Mouse (Mus musculus) large intestine, adult 2 months (tissue): ENCODE results near the gene Hmga2. TPM values are rescaled to one million over a fixed set of nuclear protein-coding genes. Genes with fewer than 3 reads are reported as not detected.

ENCODE experiments used
- DNase-seq: peaks from one replicate; pipeline ENCODE4 v3.0.0-alpha.2; 2012; ENCODE audit warnings: low read depth, low spot score
- WGBS: fragments of 180-500 bp; shearing (Covaris S2); methylation state at CpG from one replicate; pipeline ENCODE4 v1.1.7; 2018; 5-methylcytosine and 5-hydroxymethylcytosine counted together
- polyA plus RNA-seq: library from polyadenylated mRNA; depleted of rRNA; stranded (reverse); fragments of >200 nt; gene quantifications from 2 replicates; pipeline ENCODE4 v1.2.3, GENCODE M21; 2012; rRNA removed

Gene Hmga2
- 1.1 and 1.6 TPM in 2 replicates for polyA plus RNA-seq

GRCm38 (mm10) chr10:120475601-120476515 is at the start of gene Hmga2:
Gene Hmga2 (minus strand): TSS chr10:120476469.
- under 1% methylated on average over 99 of the region's 99 CpGs for WGBS
- DNase-seq = no peak

- DNase-seq = no peak
- 84% methylated on average over 2 of the region's 2 CpGs for WGBS
Measured at GRCm38 (mm10) chr10:120522959-120523358, 46.7 kb upstream of the Hmga2 start.

- no peak for DNase-seq
- 90% methylated on average over 9 of the region's 9 CpGs for WGBS
Measured at GRCm38 (mm10) chr10:120521912-120522575, 45.8 kb upstream of the Hmga2 start.

GRCm38 (mm10) chr10:120516311-120516710 is 40.0 kb upstream of the Hmga2 start:
- WGBS = 23% methylated on average over 8 of the region's 8 CpGs

GRCm38 (mm10) chr10:120513721-120514120 is 37.5 kb upstream of the Hmga2 start:
- no peak for DNase-seq
- 78% methylated on average over 9 of the region's 9 CpGs for WGBS

More at GRCm38 (mm10) chr10:120516311-120516710, 40.0 kb upstream of the Hmga2 start:
- no peak for DNase-seq

- no peak for DNase-seq
- 72% methylated on average over 4 of the region's 4 CpGs for WGBS
Measured at GRCm38 (mm10) chr10:120512946-120513345, 36.7 kb upstream of the Hmga2 start.

- 83% methylated on average over 8 of the region's 8 CpGs for WGBS
- DNase-seq = no peak
Measured at GRCm38 (mm10) chr10:120512121-120512520, 35.9 kb upstream of the Hmga2 start.

GRCm38 (mm10) chr10:120503959-120504358 is 27.7 kb upstream of the Hmga2 start:
- WGBS = 94% methylated on average over 5 of the region's 5 CpGs
- no peak for DNase-seq

- DNase-seq = no peak
- 73% methylated on average over 9 of the region's 9 CpGs for WGBS
Measured at GRCm38 (mm10) chr10:120500794-120501193, 24.5 kb upstream of the Hmga2 start.

GRCm38 (mm10) chr10:120498086-120498485 is 21.8 kb upstream of the Hmga2 start:
- no peak for DNase-seq

GRCm38 (mm10) chr10:120494653-120495052 is 18.4 kb upstream of the Hmga2 start:
- 100% methylated on average over 1 of the region's 1 CpGs for WGBS
- DNase-seq = no peak

GRCm38 (mm10) chr10:120491477-120491876 is 15.2 kb upstream of the Hmga2 start:
- 82% methylated on average over 5 of the region's 5 CpGs for WGBS
- no peak for DNase-seq

- no peak for DNase-seq
- WGBS = 78% methylated on average over 3 of the region's 3 CpGs
Measured at GRCm38 (mm10) chr10:120489611-120490010, 13.3 kb upstream of the Hmga2 start.

- DNase-seq = no peak
- 87% methylated on average over 4 of the region's 4 CpGs for WGBS
Measured at GRCm38 (mm10) chr10:120488526-120488925, 12.3 kb upstream of the Hmga2 start.

- DNase-seq = no peak
- WGBS = 97% methylated on average over 1 of the region's 1 CpGs
Measured at GRCm38 (mm10) chr10:120487881-120488280, 11.6 kb upstream of the Hmga2 start.

GRCm38 (mm10) chr10:120485461-120485860 is 9.2 kb upstream of the Hmga2 start:
- no peak for DNase-seq
- WGBS = 85% methylated on average over 1 of the region's 1 CpGs

GRCm38 (mm10) chr10:120484144-120484543 is 7.9 kb upstream of the Hmga2 start:
- 73% methylated on average over 4 of the region's 4 CpGs for WGBS
- no peak for DNase-seq

GRCm38 (mm10) chr10:120478164-120478563 is 1.9 kb upstream of the Hmga2 start:
- WGBS = 3% methylated on average over 16 of the region's 16 CpGs
- no peak for DNase-seq

GRCm38 (mm10) chr10:120477501-120477900 is 1.2 kb upstream of the Hmga2 start:
- DNase-seq = no peak

GRCm38 (mm10) chr10:120476516-120477336 is 457 bp upstream of the Hmga2 start:
- DNase-seq = no peak
- under 1% methylated on average over 51 of the region's 52 CpGs for WGBS

More at GRCm38 (mm10) chr10:120477501-120477900, 1.2 kb upstream of the Hmga2 start:
- under 1% methylated on average over 21 of the region's 21 CpGs for WGBS
